Mouse (Mus musculus): ENCODE results near the gene Olfml2b. TPM values are rescaled to one million over a fixed set of nuclear protein-coding genes. Genes with fewer than 3 reads are reported as not detected.

Olfml2b gene
- polyA plus RNA-seq, 1 experiment from 2014 or later: 7.2 TPM

- no peak for ATAC-seq (replicated peaks; ENCODE audit: insufficient number of reproducible peaks, low FRiP score, low TSS enrichment, low read depth)
- no peak overlapping the region for H3K27ac ChIP-seq (replicated peaks; ENCODE audit: low read depth, low read length)
- no peak overlapping the region for H3K4me2 ChIP-seq (ENCODE audit: low read depth, low read length)
- H3K36me3 ChIP-seq (replicated peaks; ENCODE audit: control insufficient read depth, insufficient read depth, low read depth, low read length): no peaks in the 10 kb centered on the region
- H3K9ac ChIP-seq (replicated peaks; ENCODE audit: low read length): no peak overlapping the region
- no peak for DNase-seq (ENCODE audit: low spot score)
- WGBS: 94% methylated on average over 8 of the region's 8 CpGs
- H3K27me3 ChIP-seq (ENCODE audit: control insufficient read depth, insufficient read depth, low read length): no peaks in the 10 kb centered on the region
- no peaks in the 10 kb centered on the region for H3K9me3 ChIP-seq (replicated peaks; ENCODE audit: control insufficient read depth, low read length)
- H3K4me3 ChIP-seq (ENCODE audit: low read depth, low read length): no peak overlapping the region
- no peaks in the 10 kb centered on the region for H3K4me1 ChIP-seq (ENCODE audit: control insufficient read depth, insufficient read depth, low read length)
Observed at GRCm38 (mm10) chr1:170709481-170709880, 65.1 kb downstream of the Olfml2b start.

GRCm38 (mm10) chr1:170709969-170710368, 65.6 kb downstream of the Olfml2b start:
- DNase-seq (ENCODE audit: low spot score) (no peak), ATAC-seq (replicated peaks; ENCODE audit: insufficient number of reproducible peaks, low FRiP score, low TSS enrichment, low read depth) (no peak)
- Histone ChIP-seq H3K36me3 (replicated peaks; ENCODE audit: control insufficient read depth, insufficient read depth, low read depth, low read length) (no peaks in the 10 kb centered on the region), H3K4me1 (ENCODE audit: control insufficient read depth, insufficient read depth, low read length) (no peaks in the 10 kb centered on the region), H3K27me3 (ENCODE audit: control insufficient read depth, insufficient read depth, low read length) (no peaks in the 10 kb centered on the region), H3K9me3 (replicated peaks; ENCODE audit: control insufficient read depth, low read length) (no peaks in the 10 kb centered on the region), H3K9ac (replicated peaks; ENCODE audit: low read length) (no peak overlapping the region), H3K4me2 (ENCODE audit: low read depth, low read length) (no peak overlapping the region), H3K27ac (replicated peaks; ENCODE audit: low read depth, low read length) (no peak overlapping the region), H3K4me3 (ENCODE audit: low read depth, low read length) (no peak overlapping the region)
- 91% methylated on average over 3 of the region's 3 CpGs for WGBS

DNA sequence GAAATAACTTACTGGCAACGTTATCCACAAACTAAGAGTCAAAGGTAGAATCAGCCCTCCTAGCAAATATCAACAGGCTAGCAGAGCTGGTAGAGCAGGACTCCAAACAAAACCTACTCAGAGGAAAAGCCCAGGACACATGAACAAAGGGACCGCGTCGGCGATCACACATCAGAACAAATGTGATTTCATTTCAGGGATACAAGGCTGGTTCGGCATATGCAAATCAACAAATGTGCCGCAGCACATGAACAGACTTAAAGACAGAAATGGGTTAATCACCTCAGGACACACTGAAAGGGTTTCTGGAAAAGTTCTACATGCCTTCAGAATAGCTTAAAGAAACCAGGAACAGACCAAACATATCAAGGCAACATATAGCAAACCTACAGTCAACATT, 67.4 kb downstream of the Olfml2b start:
- Histone ChIP-seq H3K36me3 (replicated peaks; ENCODE audit: control insufficient read depth, insufficient read depth, low read depth, low read length) (no peaks in the 10 kb centered on the region), H3K9ac (replicated peaks; ENCODE audit: low read length) (no peak overlapping the region), H3K4me3 (ENCODE audit: low read depth, low read length) (no peak overlapping the region), H3K27ac (replicated peaks; ENCODE audit: low read depth, low read length) (no peak overlapping the region), H3K9me3 (replicated peaks; ENCODE audit: control insufficient read depth, low read length) (no peaks in the 10 kb centered on the region), H3K27me3 (ENCODE audit: control insufficient read depth, insufficient read depth, low read length) (no peaks in the 10 kb centered on the region), H3K4me1 (ENCODE audit: control insufficient read depth, insufficient read depth, low read length) (no peaks in the 10 kb centered on the region), H3K4me2 (ENCODE audit: low read depth, low read length) (no peak overlapping the region)
- ATAC-seq (replicated peaks; ENCODE audit: insufficient number of reproducible peaks, low FRiP score, low TSS enrichment, low read depth) (no peak), DNase-seq (ENCODE audit: low spot score) (no peak)
- WGBS: 95% methylated on average over 7 of the region's 7 CpGs

DNA sequence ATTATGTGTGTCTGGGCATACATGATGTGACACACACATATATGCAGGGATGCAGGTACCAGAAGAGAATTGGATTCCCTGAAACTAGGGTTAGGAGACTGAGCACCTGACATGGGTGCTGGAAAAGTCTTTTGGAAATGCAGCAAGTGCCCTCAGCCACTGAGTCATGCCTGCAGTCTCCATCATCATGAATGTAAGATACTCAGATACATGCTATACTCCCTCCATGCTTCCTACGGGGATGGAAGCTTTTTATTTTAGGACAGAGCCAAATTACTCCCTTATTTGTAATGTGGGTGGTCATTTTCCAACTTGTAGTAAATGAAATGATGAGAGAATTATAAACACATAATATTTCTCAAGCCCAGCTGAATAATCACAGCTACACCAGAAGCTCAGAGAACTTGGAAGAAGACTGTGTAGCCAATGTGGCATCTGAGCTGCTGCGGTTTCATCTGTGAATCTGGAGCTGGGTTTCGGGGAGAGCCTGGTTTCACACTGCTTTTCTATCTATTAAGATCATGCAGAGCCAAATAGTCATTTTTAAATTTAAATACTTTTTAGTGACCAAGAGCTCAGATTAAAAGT, 73.0 kb downstream of the Olfml2b start:
- ATAC-seq (replicated peaks; ENCODE audit: insufficient number of reproducible peaks, low FRiP score, low TSS enrichment, low read depth): no peak
- Histone ChIP-seq H3K36me3 (replicated peaks; ENCODE audit: control insufficient read depth, insufficient read depth, low read depth, low read length) (no peaks in the 10 kb centered on the region), H3K4me3 (ENCODE audit: low read depth, low read length) (no peak overlapping the region), H3K27me3 (ENCODE audit: control insufficient read depth, insufficient read depth, low read length) (no peaks in the 10 kb centered on the region), H3K27ac (replicated peaks; ENCODE audit: low read depth, low read length) (no peak overlapping the region), H3K4me1 (ENCODE audit: control insufficient read depth, insufficient read depth, low read length) (no peaks in the 10 kb centered on the region), H3K9ac (replicated peaks; ENCODE audit: low read length) (no peak overlapping the region), H3K9me3 (replicated peaks; ENCODE audit: control insufficient read depth, low read length) (no peaks in the 10 kb centered on the region), H3K4me2 (ENCODE audit: low read depth, low read length) (no peak overlapping the region)
- WGBS: 92% methylated on average over 3 of the region's 3 CpGs
- no peak for DNase-seq (ENCODE audit: low spot score)

- H3K27me3 ChIP-seq (ENCODE audit: control insufficient read depth, insufficient read depth, low read length): no peaks in the 10 kb centered on the region
- H3K36me3 ChIP-seq (replicated peaks; ENCODE audit: control insufficient read depth, insufficient read depth, low read depth, low read length): no peaks in the 10 kb centered on the region
- no peaks in the 10 kb centered on the region for H3K9me3 ChIP-seq (replicated peaks; ENCODE audit: control insufficient read depth, low read length)
- DNase-seq (ENCODE audit: low spot score): peak; percentile 44
- 65% methylated on average over 8 of the region's 8 CpGs for WGBS
- no peaks in the 10 kb centered on the region for H3K4me1 ChIP-seq (ENCODE audit: control insufficient read depth, insufficient read depth, low read length)
- ATAC-seq (replicated peaks; ENCODE audit: insufficient number of reproducible peaks, low FRiP score, low TSS enrichment, low read depth): no peak
- no peak overlapping the region for H3K4me2 ChIP-seq (ENCODE audit: low read depth, low read length)
- no peak overlapping the region for H3K9ac ChIP-seq (replicated peaks; ENCODE audit: low read length)
- H3K4me3 ChIP-seq (ENCODE audit: low read depth, low read length): no peak overlapping the region
- no peak overlapping the region for H3K27ac ChIP-seq (replicated peaks; ENCODE audit: low read depth, low read length)
Observed at GRCm38 (mm10) chr1:170718133-170718810, 73.9 kb downstream of the Olfml2b start.

- DNase-seq (ENCODE audit: low spot score) (no peak), ATAC-seq (replicated peaks; ENCODE audit: insufficient number of reproducible peaks, low FRiP score, low TSS enrichment, low read depth) (no peak)
- WGBS: 85% methylated on average over 5 of the region's 5 CpGs
Observed at GRCm38 (mm10) chr1:170721560-170721959, 77.2 kb downstream of the Olfml2b start.

GRCm38 (mm10) chr1:170728524-170728923, 84.2 kb downstream of the Olfml2b start:
- WGBS: 68% methylated on average over 6 of the region's 6 CpGs
- no peaks in the 10 kb centered on the region for H3K36me3 ChIP-seq (replicated peaks; ENCODE audit: control insufficient read depth, insufficient read depth, low read depth, low read length)
- H3K4me3 ChIP-seq (ENCODE audit: low read depth, low read length): no peak overlapping the region
- DNase-seq (ENCODE audit: low spot score) (no peak), ATAC-seq (replicated peaks; ENCODE audit: insufficient number of reproducible peaks, low FRiP score, low TSS enrichment, low read depth) (no peak)
- no peaks in the 10 kb centered on the region for H3K27me3 ChIP-seq (ENCODE audit: control insufficient read depth, insufficient read depth, low read length)
- H3K9ac ChIP-seq (replicated peaks; ENCODE audit: low read length): no peak overlapping the region
- H3K4me1 ChIP-seq (ENCODE audit: control insufficient read depth, insufficient read depth, low read length): no peaks in the 10 kb centered on the region
- no peak overlapping the region for H3K4me2 ChIP-seq (ENCODE audit: low read depth, low read length)
- H3K9me3 ChIP-seq (replicated peaks; ENCODE audit: control insufficient read depth, low read length): no peaks in the 10 kb centered on the region
- H3K27ac ChIP-seq (replicated peaks; ENCODE audit: low read depth, low read length): no peak overlapping the region

More at GRCm38 (mm10) chr1:170721560-170721959, 77.2 kb downstream of the Olfml2b start:
- H3K27me3 ChIP-seq (ENCODE audit: control insufficient read depth, insufficient read depth, low read length): no peaks in the 10 kb centered on the region
- no peak overlapping the region for H3K4me2 ChIP-seq (ENCODE audit: low read depth, low read length)
- H3K9me3 ChIP-seq (replicated peaks; ENCODE audit: control insufficient read depth, low read length): no peaks in the 10 kb centered on the region
- H3K36me3 ChIP-seq (replicated peaks; ENCODE audit: control insufficient read depth, insufficient read depth, low read depth, low read length): no peaks in the 10 kb centered on the region
- H3K27ac ChIP-seq (replicated peaks; ENCODE audit: low read depth, low read length): no peak overlapping the region
- no peak overlapping the region for H3K4me3 ChIP-seq (ENCODE audit: low read depth, low read length)
- H3K4me1 ChIP-seq (ENCODE audit: control insufficient read depth, insufficient read depth, low read length): no peaks in the 10 kb centered on the region
- no peak overlapping the region for H3K9ac ChIP-seq (replicated peaks; ENCODE audit: low read length)

DNA sequence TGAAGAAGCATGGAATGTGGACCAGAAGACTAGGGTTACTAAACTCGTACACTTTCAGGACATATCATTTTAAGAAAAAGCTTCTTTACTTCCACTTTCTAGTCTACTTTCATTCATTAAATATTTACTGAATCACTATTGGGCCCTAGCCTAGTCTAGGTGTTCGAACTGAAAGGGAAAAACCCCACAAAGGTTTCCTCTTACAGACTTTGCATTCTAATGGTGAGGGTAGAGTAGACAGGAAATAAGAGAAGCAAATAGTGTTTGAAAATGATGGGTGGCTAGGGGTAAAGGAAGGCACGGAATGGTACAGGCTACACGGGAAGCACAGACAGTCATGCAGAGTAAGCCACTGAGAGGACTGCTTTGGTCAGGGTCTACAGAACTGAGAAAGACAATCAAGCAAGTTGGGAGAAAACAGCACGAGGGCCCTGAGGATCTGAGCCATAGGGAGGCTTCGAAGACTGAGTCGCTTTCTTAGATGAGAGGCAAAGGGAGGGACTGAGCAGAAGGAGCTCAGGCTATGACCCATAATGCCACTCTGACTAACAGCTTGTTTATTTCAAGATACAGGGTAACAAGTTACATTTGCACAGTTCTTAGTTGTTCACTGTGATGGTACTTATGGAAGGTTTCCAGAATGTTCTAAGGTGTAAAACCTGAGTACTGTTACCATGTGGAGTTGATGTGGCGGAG, 85.1 kb downstream of the Olfml2b start:
- Histone ChIP-seq H3K4me1 (ENCODE audit: control insufficient read depth, insufficient read depth, low read length) (no peaks in the 10 kb centered on the region), H3K27ac (replicated peaks; ENCODE audit: low read depth, low read length) (no peak overlapping the region), H3K36me3 (replicated peaks; ENCODE audit: control insufficient read depth, insufficient read depth, low read depth, low read length) (no peaks in the 10 kb centered on the region), H3K4me2 (ENCODE audit: low read depth, low read length) (no peak overlapping the region), H3K9ac (replicated peaks; ENCODE audit: low read length) (no peak overlapping the region), H3K4me3 (ENCODE audit: low read depth, low read length) (no peak overlapping the region), H3K9me3 (replicated peaks; ENCODE audit: control insufficient read depth, low read length) (no peaks in the 10 kb centered on the region), H3K27me3 (ENCODE audit: control insufficient read depth, insufficient read depth, low read length) (no peaks in the 10 kb centered on the region)
- WGBS: 83% methylated on average over 8 of the region's 8 CpGs
- ATAC-seq (replicated peaks; ENCODE audit: insufficient number of reproducible peaks, low FRiP score, low TSS enrichment, low read depth): no peak
- no peak for DNase-seq (ENCODE audit: low spot score)
